Mouse (Mus musculus): Measurements from ENCODE around the gene Rbm33. TPM values are rescaled to one million over a fixed set of nuclear protein-coding genes. Genes with fewer than 3 reads are reported as not detected.

The Rbm33 gene
- total RNA-seq, 2 experiments from 2014 or later, result 81.4 to 86.4 TPM

DNA sequence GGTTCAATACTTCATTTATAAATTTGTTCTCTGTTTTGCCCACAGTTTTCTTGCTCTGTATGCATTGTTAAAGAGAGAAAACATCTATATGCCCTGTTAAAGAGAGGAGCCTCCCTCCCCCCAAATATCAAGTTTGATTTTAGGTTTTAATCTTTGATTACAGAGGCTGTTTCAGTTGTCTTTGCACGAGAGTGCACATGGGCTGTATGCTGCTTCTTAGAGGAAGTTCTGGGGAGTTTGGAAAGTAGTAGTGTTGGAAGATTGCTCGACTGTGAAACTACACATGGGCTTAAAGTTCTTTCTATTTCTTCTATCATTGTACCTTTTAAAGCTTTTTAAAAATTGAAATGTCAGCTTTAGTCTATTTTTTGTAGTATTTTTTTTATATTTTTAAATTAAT lies 6.9 kb downstream of the Rbm33 start:
- no peak for DNase-seq (ENCODE audit: low spot score in 2 of 2)

DNA sequence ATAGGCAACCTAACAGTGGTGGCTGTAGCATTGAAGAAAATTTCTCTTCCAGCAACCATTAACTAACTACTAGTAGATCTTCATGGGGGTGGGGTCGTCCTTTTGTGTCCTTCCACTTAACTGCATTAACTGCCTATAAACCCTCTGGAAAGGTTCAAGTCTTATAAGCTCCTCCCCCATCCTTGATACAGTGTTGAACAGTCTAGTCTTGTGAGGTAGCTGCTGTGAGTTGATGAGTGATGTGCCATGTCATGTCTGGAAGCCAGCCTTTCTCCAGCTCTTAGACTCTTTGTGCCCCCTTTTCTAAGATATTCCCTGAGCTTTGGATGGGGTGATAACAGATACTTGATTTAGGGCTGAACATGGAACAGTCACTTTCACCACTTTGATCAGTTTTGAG lies 7.5 kb downstream of the Rbm33 start:
- no peak for DNase-seq (ENCODE audit: low spot score in 2 of 2)

DNA sequence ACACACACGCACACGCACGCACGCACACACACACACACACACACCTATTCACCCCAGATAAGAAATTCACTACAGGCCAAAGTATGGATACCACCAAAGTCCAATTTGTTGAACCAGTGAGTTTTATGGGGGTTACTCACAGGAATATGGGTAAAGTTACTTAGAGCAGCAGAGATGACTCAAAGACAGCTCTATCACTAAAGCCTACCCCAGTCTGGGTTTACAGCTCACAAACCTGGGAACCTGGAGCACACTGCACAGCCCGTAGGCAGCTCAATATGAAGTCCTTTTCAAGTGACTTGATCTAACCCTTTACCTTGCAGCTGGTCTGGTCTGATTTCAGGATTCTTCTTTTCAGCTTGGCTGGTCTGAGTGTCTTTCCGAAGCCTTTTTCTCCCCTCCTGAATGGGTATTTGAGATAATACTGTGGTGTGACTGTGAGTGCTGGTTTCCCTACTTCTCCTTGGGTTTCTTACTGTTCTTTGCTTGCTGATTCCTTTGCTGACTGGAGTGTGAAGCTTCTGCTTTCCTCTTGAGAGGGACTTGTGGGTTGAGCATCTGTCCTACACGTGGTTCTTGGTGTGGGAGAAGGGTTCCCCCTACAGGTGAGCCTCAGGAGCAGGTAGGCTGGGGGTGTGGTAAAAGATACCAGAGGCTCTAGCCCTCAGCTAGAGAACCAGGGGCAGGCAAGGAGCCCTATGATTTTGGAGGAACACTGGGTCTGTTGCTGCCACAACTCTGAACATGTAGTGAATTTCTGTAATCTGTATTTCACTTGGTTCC lies 12.3 kb downstream of the Rbm33 start:
- no peak for DNase-seq (ENCODE audit: low spot score in 2 of 2)

DNA sequence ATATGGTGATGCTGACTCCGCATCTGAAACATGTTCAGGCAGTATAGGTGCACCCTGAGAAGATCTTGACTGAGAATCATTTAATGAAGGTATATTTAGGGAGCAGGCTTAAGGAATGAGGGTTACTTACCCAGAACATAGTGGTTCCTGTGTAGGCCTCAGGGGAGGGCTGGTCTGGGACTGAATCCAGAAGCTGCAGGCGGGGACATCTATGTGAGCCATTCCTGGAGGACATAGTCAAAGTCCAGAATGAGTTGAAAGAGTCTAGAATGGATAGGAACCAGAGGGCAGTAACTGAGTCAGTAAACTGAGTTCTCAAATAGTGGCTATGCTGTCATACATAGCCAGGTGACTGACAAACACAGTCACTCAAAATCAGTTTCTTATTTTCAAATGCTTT lies 16.8 kb downstream of the Rbm33 start:
- no peak for DNase-seq (ENCODE audit: low spot score in 2 of 2)

DNA sequence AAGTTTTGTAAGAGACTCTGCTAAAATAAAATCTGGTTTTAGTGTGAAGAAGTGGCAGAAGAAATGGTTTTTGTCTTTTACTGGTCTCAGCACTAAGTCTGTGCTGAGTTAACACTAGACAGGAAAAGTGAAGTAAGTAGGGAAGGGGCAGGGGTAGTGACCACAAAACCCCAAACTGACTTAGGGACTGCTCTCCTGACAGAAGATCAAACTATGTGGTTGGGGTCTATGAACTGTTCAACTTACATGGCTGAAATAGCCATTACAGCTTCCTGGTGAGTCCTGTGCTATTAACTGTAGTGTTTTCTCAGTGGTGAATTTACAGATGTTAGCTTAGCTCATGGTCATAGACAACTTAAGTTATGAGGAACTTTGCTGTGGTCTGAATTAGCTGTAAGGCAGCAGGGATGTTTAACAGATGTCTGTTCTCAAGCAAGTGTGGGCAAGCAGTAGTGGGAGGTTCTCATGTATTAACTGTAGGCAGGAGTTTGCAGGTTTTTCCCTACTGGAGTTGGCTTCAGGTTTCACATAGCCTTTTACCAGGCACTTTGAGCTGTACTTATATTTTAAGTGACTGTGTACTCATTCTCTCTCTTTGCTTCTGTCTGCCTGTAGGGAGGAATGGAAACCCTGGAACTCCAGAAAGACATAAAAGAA lies 35.1 kb downstream of the Rbm33 start:
- DNase-seq (ENCODE audit: low spot score in 2 of 2), result no peak

DNA sequence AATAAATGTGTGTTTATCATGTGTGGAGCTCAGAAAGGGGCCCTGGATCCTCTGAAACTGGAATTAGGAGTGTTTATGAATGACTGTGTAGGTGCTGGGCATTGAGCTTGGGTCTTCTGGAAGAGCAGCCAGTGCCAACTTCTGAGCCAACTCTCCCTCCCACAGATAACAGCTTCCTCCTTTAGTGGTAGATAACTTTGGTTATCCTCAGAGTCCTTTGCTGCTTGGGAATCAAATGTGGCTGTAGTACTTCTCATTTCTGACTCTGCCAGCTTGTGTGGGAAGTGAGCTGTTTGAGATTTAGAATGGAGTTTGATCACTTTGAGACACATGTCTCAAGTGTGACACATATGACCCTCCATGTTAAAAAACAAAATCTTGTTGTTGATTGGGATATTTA lies 38.7 kb downstream of the Rbm33 start:
- no peak for DNase-seq (ENCODE audit: low spot score in 2 of 2)

DNA sequence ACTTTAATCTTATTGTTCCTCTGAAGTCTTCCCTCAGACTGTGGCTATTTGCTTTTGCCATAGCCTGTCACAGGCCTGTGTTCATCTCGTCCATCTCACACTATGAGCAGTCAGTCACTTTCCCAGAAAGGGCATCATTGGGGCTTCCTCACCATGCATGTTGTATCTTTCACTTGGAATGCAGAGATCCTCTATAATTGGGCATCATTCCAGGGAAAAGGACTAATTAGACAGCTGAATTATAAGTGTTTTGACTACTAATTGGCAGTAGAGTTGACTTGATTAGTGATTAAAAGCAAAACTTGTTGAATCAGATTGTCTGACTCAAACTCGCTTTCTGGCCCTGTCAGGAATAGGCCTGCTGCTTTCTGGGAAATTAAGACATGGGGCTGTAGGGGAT lies 43.8 kb downstream of the Rbm33 start:
- no peak for DNase-seq (ENCODE audit: low spot score in 2 of 2)

DNA sequence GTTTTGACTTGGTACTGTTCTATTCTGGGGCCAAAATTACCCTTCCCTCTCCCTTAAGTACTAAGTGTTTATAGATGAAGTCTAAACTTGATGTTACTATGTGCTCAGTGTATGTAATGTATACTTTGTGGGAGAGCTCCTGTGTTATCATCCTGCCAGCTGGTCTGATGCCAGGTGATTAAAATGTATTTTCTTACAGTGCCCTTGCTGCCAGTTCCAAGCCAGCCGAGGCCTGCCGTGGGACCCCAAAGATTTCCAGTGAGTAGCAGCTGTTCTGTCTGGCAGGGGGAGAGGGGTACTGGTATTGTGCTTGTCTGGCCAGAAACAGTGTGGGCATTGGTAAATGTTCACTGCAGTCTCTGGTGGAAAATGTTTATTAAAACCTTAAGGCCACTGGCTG lies 51.1 kb downstream of the Rbm33 start:
- DNase-seq (ENCODE audit: low spot score in 2 of 2), result no peak

DNA sequence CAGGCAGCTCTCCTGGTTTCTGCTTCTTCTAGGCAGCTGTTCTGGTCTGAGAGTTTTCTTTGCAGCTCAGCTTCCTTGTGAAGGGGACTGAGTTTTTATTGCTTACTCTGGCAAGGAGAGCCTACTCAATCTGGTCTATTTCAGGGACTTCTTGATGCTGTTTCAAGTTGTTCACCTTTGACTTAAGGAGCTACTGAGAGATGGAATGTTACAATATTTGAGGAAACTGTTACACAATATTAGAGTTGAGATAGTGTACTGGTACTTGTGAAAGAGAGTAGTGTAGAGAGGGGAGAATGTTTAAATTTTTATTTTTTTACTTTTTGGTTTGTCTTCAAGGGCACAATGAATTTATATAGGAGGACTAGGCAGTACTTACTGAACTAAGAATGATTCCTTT lies 53.9 kb downstream of the Rbm33 start:
- DNase-seq (ENCODE audit: low spot score in 2 of 2), result no peak

DNA sequence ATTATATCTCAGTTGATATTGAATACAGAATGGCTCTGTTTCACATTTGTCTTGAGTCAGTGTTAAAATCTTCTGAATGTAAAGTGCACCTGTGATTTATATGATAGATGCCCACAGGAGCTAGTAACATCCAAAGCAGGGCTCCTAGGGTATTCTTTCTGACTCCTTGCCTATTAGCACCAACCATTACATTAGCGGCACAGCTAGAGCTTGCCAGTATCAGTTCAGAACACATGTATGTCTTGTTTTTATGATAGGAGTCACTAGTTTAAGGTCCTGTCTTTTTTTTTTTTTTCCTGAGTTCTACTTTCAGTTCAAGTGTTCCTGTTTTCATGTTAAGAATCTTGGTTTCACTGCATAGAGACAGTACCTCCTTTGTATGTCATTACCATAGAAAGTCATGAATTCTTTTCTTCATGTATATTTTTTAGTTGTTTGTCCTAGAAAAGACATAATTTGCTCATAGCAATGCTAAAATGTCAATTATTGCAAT lies 55.3 kb downstream of the Rbm33 start:
- no peak for DNase-seq (ENCODE audit: low spot score in 2 of 2)

DNA sequence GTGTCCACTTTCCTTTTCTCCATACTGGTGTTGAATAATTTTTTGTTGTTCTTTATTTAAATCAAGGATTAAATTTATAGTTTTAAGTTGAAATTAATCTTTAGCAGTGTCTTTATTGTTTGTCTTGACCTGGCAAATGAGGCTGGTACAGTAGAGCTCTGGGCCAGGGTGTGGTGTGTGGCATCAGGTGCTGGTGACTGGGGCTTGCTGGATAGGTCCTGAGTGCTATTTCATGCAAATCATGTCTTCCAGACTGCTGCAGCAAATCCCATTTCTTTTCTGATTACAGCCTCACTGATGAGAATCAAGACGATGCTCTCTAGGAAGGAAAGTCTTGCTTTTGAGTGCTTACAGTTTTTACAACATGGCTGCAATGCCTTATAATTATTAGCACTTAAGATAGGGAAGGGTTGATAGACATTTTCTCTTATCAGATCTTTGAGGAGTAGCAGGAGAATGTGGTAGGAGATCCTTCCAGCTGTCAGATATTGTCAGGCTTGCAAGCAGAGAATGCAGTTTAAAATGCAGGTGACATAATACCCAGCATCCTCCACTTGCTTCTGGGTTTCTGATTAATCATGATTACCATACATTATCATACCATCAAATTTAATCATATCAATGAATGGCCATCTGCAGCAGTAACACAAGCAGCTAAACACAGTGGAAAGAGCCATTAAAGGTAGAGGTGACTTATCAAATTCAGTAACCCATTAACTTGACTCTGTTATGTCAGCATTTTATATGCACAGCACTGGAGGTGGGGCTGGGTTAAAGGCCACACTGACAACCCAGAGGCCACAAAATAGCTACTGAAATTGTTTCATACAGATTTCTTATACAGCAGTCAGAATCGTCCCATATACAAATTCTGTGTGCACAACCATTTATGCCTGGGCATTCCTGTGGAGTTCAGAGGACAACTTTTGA lies 56.8 kb downstream of the Rbm33 start:
- DNase-seq (ENCODE audit: low spot score in 2 of 2), result no peak

DNA sequence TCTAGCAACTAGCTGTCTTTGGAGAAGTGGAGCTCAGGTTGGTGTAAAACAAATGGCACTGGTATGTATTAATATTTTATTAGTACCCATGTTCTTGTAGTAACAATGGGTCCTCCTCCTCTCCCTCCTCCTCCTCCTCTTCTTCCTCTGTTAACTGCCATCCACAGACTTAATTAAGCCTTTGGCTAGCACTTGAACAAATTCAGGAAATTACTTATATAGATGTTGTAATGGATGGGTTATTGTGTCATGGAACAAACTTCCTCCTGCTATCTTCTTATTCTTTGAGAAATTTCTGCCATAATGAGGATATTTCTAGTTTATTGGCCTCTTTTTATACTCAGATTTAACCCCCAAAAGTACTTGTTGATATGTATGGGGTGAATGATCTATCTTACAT lies 60.4 kb downstream of the Rbm33 start:
- no peak for DNase-seq (ENCODE audit: low spot score in 2 of 2)

DNA sequence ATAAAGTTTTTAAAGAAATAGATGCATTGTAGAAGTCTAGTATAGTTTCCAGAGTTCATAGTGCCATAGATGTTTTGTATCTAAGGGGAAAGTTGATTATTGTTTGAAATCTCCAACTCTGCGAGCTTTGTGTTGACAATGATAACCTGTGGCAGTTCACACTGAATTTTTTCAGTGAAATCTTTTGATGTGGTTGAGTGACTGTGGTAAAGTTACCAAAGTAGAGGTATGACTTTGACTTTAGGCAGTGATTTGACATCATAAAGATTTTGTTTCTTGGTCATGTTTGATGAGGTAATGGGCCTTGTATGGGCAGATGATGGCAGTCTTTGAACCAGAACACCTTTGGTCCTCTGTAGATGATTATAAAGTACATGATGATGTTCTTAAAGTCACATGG lies 65.4 kb downstream of the Rbm33 start:
- DNase-seq (ENCODE audit: low spot score in 2 of 2), result no peak

DNA sequence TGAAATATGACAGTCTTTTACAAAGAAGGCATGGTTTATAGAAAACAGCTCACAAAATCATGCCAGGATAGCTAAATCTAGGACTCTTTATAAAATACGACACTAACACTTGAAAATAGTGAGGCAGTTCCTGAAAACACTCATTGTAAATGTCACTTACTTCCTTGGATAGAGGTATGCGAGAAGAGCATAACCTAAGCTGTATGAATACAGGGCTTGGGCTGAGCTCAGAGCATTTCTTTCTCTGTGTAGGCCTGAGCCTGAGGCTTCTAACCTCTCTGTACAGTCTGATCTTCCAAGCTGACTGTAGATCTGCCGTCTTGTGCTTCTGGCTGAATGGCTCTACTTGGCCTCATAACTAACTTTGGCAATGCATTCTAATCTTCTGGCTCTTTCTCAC lies 69.9 kb downstream of the Rbm33 start:
- DNase-seq (ENCODE audit: low spot score in 2 of 2), result no peak

DNA sequence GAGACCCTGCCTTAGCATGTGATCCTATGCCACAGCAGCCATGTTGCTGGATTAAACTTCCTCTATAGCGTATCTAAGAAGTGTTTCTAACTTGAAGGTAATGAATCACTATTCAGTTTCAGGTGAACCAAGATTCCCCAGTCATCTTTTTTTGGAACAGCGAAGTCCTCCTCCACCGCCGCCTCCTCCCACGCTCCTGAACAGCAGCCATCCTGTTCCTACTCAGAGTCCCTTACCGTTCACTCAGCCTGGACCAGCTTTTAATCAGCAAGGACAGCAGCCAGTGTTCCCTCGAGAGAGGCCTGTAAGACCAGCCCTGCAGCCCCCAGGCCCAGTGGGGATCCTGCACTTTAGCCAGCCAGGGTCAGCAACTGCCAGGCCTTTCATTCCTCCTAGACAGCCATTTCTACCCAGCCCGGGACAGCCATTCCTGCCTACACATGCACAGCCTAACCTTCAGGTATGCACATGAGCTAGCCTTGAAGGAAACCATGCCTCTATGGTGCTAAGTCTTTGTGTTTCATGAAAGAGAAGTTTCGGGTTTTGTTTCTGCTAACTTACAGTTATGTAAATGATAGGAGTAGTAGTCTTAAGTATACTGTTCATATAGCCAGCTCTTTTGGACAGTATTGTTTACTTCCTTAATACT lies 70.7 kb downstream of the Rbm33 start:
- DNase-seq (ENCODE audit: low spot score in 2 of 2), result no peak

DNA sequence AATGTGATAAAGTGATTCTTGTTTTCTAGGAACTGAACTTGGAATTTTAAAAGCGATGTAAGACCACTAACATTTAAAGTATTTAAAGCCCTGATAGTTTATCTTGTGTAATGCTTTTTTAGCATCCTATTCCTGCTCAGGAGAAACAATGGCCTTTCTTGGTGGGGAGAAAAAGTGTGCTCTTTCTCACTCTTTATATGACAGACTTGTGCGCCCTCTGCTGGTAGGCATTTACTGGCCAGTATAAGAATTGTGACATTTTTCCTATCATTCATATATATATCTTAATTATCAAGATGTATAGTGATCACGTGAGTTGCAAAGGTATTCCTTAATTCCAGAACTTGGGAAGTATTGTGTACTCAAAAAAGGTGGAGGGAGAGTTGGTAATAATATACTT lies 71.3 kb downstream of the Rbm33 start:
- DNase-seq (ENCODE audit: low spot score in 2 of 2), result peak; percentile 13 to 29

DNA sequence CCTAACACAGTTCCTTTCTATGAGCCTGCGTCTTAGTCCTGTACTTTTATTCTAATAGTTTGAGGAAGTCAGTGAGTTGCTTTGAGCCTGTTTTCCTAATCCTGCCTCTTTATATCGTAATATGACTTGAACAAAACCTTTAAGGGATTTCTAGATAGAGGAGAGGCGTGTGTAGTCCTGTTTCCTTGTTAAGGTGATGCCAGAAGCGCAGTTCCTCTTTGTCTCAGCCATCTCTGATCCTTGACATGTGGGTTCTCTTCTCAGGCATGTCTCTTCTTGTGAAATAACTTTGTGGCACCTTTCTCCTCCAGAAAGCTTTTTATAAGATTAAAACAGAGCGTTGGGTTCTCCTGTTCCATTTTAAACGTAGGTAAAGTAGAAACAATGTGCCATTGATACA lies 73.3 kb downstream of the Rbm33 start:
- DNase-seq (ENCODE audit: low spot score in 2 of 2), result no peak

DNA sequence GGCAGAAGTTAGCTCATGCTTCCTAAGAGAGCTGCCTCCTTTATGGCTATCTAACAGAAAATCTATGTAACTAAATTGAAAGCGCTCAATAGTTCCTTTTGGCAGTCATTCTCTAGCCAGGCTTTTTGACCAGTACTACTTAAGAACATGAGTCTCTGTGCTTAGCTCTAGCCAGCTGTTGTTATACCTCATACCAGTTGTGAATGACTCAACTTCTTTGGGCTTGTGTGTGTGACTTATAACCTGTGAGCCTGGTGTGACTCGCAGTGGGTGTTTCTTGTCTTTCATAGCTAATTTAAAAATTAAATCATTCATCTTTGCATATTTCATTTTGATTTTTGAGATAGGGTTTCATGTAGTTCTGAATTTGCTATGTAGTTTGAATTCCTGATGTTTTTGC lies 80.4 kb downstream of the Rbm33 start:
- DNase-seq (ENCODE audit: low spot score in 2 of 2), result no peak

DNA sequence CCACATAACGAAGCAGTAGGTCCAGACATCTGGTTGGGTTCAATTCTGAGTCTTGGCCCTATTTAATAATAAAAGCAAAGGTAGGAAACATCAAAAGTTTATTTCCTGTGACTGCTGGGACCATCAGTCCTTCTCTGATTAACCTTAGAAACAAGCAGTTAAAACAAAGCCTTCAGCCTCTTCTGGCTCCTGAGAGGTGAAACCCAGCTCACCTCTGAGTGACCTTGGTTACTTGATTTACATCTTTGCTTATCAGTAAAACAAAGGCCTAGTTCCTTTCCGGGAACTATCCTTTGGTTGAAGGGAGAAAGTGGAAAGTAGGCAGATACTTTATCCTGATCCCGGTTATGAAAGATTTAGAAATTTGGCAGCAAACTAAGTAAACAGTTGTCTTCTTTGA lies 81.8 kb downstream of the Rbm33 start:
- no peak for DNase-seq (ENCODE audit: low spot score in 2 of 2)

DNA sequence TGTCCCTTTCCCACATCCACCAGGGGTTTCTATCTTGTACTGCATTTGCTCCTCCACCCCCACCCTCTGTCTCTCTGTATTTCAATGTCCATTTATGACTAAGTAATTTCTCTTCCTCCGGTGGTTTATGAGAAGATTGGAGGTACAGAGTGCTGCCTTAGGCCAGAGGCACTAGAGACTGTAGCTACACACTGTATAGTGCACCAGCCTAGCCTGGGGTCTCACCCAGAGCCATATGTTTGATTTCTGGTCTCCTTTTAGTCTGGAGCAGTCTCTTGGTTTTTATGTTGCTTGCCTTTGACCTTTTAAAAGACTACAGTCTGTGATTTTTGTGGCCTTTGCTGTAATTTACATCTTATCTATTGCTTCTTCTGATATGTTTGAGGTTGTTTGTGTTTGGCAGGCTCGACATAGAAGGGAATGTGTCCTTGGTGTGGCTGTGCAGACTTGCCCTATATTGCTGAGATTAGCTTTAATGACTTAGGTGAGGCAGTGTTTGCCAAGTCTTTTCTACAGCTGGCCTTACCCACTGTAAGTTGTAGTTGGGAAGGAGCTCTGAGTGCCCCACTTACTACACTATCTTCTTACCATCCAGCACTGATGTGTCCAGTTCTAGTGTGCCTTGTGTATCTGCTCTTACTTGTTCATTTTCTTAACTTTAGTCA lies 82.7 kb downstream of the Rbm33 start:
- DNase-seq (ENCODE audit: low spot score in 2 of 2), result no peak

DNA sequence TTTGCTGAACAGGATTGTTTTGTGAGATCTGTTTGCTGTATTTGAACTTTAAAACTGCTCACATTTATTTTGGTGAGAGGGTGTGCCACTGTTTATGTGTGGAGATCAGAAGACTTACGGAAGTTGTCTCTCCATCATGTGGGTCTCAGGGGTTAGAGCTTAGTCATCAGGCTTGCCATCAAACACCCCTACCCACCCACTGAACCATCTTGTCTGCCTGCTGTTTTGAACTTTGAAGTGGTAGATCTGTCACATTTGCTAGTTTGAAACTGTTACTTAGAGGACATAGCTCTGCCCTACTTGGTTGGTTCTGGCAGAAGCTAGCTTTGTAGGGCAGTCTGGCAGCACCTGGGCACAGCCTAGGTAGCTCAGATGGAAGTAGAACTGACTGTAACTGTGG lies 85.8 kb downstream of the Rbm33 start:
- DNase-seq (ENCODE audit: low spot score in 2 of 2), result no peak
